Mouse (Mus musculus) testis, adult 2 months (tissue): ENCODE measurements around the gene Slc16a9.

Source experiments
- CTCF ChIP-seq: fragments of 200-500 bp; IDR thresholded peaks from 2 replicates; pipeline ENCODE4 v1.5.1; 2012; ENCODE audit warnings: low read depth, mild to moderate bottlenecking, inconsistent platforms, low read length, moderate library complexity; ENCODE audit not compliant: control insufficient read depth, insufficient read depth, insufficient replicate concordance
- POLR2A ChIP-seq: fragments of 200-500 bp; IDR thresholded peaks from 2 replicates; pipeline ENCODE4 v1.6.1; 2012; ENCODE audit warnings: low read depth, mild to moderate bottlenecking, inconsistent platforms, low read length, moderate library complexity; ENCODE audit not compliant: control insufficient read depth

DNA sequence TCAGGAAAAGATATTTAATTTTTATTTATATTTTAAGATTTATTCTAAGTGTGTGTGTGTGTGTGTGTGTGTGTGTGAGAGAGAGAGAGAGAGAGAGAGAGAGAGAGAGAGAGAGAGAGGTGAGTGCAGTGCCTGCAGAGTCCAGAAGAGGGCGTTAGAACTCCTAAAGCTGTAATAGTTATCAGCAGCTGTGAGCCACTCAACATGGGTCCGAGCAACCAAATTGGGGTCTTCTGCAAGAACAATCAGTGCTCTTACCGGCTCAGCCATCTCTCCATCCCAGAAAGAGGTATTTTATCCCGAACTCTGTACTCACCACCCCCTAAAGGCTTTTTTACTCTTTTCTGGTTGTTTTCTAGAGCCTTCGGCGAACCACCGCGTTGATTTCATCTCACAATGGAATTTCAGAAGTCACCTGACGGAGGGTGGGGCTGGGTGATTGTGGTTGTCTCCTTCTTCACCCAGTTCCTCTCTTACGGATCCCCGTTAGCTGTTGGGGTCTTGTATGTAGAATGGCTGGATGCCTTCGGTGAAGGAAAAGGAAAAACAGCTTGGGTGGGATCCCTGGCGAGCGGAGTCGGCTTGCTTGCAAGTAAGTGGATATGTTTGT lies 10.8 kb downstream of the Slc16a9 start:
- TF ChIP-seq POLR2A = no peak
- TF ChIP-seq CTCF = no peak
